Mouse (Mus musculus) liver, embryonic 16.5 days (tissue): ENCODE measurements around the gene Ppcs. TPM values are rescaled to one million over a fixed set of nuclear protein-coding genes. Genes with fewer than 3 reads are reported as not detected.

Experiments used
- ATAC-seq: fragments of 200-750 bp; cut with Nextera tagmentation; 2 replicates; pipeline ENCODE4 v1.8.0; 2017; ENCODE audit warnings: low read depth, mild to moderate bottlenecking, moderate number of reproducible peaks, moderate library complexity
- H3K27ac ChIP-seq: fragments of 300-500 bp; sonication (generic); 2 replicates; pipeline ENCODE4 v1.5.1; 2014; ENCODE audit warnings: mild to moderate bottlenecking, low read length
- H3K27me3 ChIP-seq: fragments of 300-500 bp; sonication (generic); 2 replicates; pipeline ENCODE4 v1.6.1; 2014; ENCODE audit warnings: low read depth, low read length, mixed read lengths; ENCODE audit not compliant: control insufficient read depth, insufficient read depth
- H3K36me3 ChIP-seq: fragments of 300-500 bp; sonication (generic); 2 replicates; pipeline ENCODE4 v1.6.1; 2014; ENCODE audit warnings: mild to moderate bottlenecking; ENCODE audit not compliant: control insufficient read depth, insufficient read depth
- H3K4me1 ChIP-seq: fragments of 300-500 bp; sonication (generic); 2 replicates; pipeline ENCODE4 v1.6.1; 2014; ENCODE audit warnings: low read depth, low read length, mixed read lengths; ENCODE audit not compliant: control insufficient read depth
- H3K4me2 ChIP-seq: fragments of 300-500 bp; sonication (generic); 2 replicates; pipeline ENCODE4 v1.6.1; 2014; ENCODE audit warnings: low read depth, low read length, mixed read lengths
- H3K4me3 ChIP-seq: fragments of 300-500 bp; sonication (generic); 2 replicates; pipeline ENCODE4 v1.5.1; 2014; ENCODE audit warnings: low read depth, mild to moderate bottlenecking, low read length
- H3K9ac ChIP-seq: fragments of 300-500 bp; sonication (generic); 2 replicates; pipeline ENCODE4 v1.6.1; 2014; ENCODE audit warnings: low read depth, low read length
- H3K9me3 ChIP-seq: fragments of 300-500 bp; sonication (generic); replicated peaks from 2 replicates; pipeline ENCODE4 v1.6.1; 2016; ENCODE audit warnings: low read length; ENCODE audit not compliant: control insufficient read depth
- WGBS: fragments of 180-500 bp; shearing (Covaris S2); extraction: QIAGEN DNeasy Blood & Tissue Kit; methylation state at CpG from one replicate; pipeline ENCODE4 v1.1.7; 2014; ENCODE audit not compliant: insufficient replicate concordance; 5-methylcytosine and 5-hydroxymethylcytosine counted together
- polyA plus RNA-seq: library from polyadenylated mRNA; unstranded; fragments of >200 nt; fragmentation: Nextera tagmentation; extraction: Ambion mirVana; gene quantifications from 2 replicates; pipeline ENCODE4 v1.2.1, GENCODE M21; 2015

The Ppcs gene
- polyA plus RNA-seq, 1 experiment from 2014 or later = 13.3 TPM

- Histone ChIP-seq H3K9ac (no peak overlapping the region), H3K9me3 (0 out of 2 replicates have a peak, but pooled peaks cover 2% of the 10 kb centered on the region), H3K4me3 (no peak overlapping the region), H3K27ac (no peak overlapping the region), H3K4me2 (no peak overlapping the region), H3K36me3 (no peaks in the 10 kb centered on the region), H3K4me1 (no peaks in the 10 kb centered on the region), H3K27me3 (peaks cover 12% of the 10 kb centered on the region)
- 59% methylated on average over 12 of the region's 12 CpGs for WGBS
- no peak for ATAC-seq
Observed at GRCm38 (mm10) chr4:119411877-119412650, 10.2 kb downstream of the Ppcs start.

DNA sequence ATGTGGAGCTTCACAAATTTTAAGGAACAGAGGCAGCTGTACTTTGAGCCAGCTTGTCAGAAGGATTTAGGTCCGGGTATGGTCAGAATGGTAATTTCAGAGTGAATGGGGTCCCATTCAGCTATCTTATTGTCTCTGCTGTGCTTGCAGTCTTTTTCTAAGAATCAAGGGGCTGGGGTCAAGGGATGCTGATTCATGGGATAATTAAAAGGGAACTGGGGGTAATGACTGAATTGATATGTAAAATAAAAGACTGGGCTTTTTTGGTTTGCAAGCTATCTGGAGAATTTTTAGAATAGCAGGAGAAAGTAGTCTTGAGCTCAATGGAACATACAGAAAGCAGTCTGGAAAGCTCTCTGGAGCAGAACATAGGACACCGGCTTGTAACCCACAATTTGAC, 18.8 kb downstream of the Ppcs start:
- Histone ChIP-seq H3K4me2 (no peak overlapping the region), H3K27ac (no peak overlapping the region), H3K27me3 (no peaks in the 10 kb centered on the region), H3K4me3 (no peak overlapping the region), H3K4me1 (no peaks in the 10 kb centered on the region), H3K36me3 (no peaks in the 10 kb centered on the region), H3K9ac (no peak overlapping the region), H3K9me3 (0 out of 2 replicates have a peak, but pooled peaks cover 5% of the 10 kb centered on the region)
- ATAC-seq = no peak
- WGBS = 71% methylated on average over 2 of the region's 2 CpGs

- ATAC-seq = no peak
- Histone ChIP-seq H3K4me2 (no peak overlapping the region), H3K36me3 (no peaks in the 10 kb centered on the region), H3K9me3 (0 out of 2 replicates have a peak, but pooled peaks cover 3% of the 10 kb centered on the region), H3K4me3 (no peak overlapping the region), H3K9ac (no peak overlapping the region), H3K27me3 (no peaks in the 10 kb centered on the region), H3K27ac (no peak overlapping the region), H3K4me1 (no peaks in the 10 kb centered on the region)
- WGBS = 47% methylated on average over 7 of the region's 7 CpGs
Observed at GRCm38 (mm10) chr4:119400896-119401295, 21.3 kb downstream of the Ppcs start.

DNA sequence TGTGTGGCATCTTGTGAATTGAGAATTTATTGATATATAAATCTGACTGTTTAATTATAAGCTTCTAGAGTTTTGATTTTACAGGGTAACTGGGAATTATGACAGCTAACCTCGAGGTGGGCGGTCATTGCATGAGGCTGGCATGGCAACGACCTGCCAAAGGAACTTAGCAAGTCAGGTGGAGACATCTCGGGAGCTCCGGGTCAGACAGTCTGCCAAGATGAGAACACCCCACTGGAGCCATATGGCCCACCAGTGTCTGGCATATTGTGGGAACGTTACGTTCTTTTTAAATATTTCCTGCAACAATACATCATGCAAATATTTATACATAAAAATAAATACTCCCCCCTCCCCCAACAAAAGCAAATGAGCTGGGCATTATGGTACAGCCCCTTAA, 23.5 kb downstream of the Ppcs start:
- no peaks in the 10 kb centered on the region for H3K36me3 ChIP-seq
- 65% methylated on average over 7 of the region's 7 CpGs for WGBS
- H3K27me3 ChIP-seq = no peaks in the 10 kb centered on the region
- no peak overlapping the region for H3K4me2 ChIP-seq
- no peak overlapping the region for H3K27ac ChIP-seq
- H3K4me3 ChIP-seq = no peak overlapping the region
- no peaks in the 10 kb centered on the region for H3K4me1 ChIP-seq
- 0 out of 2 replicates have a peak, but pooled peaks cover 3% of the 10 kb centered on the region for H3K9me3 ChIP-seq
- no peak for ATAC-seq
- no peak overlapping the region for H3K9ac ChIP-seq

DNA sequence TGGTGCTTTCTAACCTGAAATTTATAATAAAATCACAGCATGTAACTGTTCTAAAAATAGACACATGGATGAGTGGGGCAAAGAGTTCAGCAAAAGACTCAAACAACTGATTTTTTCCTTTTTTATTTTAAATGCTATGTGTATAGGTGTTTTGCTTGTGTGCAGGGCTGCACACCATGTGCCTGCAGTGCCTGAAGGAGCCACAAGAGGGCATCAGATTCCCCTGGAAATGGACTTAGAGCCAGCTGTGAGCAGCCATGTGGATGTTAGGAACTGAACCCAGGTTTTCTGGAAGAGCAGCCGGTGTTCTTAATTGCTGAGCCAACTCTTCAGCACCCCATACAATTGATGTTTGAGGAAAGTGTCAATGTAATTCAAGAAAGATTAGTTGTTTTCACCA, 31.9 kb downstream of the Ppcs start:
- Histone ChIP-seq H3K36me3 (no peaks in the 10 kb centered on the region), H3K9ac (no peak overlapping the region), H3K27ac (no peak overlapping the region), H3K27me3 (no peaks in the 10 kb centered on the region), H3K4me1 (no peaks in the 10 kb centered on the region), H3K9me3 (no peaks in the 10 kb centered on the region), H3K4me3 (no peak overlapping the region), H3K4me2 (no peak overlapping the region)
- no peak for ATAC-seq
- WGBS = 67% methylated on average over 1 of the region's 1 CpGs

DNA sequence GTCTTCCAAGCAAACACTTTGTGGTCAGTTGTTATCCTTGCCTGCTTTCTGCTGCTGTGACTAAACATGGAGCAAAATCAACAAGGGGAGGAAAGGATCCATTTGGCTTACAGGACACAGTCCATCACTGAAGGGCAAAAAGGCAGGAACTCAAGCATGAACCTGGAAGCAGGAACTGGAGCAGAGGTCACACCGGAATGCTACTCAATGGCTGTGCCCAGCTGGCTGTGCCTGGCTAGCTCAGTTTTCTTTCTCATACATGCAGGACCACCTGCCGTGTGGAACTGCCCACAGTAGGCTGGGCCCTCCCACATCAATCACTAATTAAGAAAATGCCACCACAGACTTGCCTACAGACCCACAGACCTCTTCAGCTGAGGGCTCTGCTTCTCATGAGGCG, 33.0 kb downstream of the Ppcs start:
- no peak overlapping the region for H3K4me3 ChIP-seq
- no peaks in the 10 kb centered on the region for H3K9me3 ChIP-seq
- no peak overlapping the region for H3K27ac ChIP-seq
- 53% methylated on average over 3 of the region's 3 CpGs for whole genome bisulfite sequencing
- no peaks in the 10 kb centered on the region for H3K4me1 ChIP-seq
- H3K27me3 ChIP-seq = no peaks in the 10 kb centered on the region
- no peak overlapping the region for H3K9ac ChIP-seq
- ATAC-seq = no peak
- no peak overlapping the region for H3K4me2 ChIP-seq
- no peaks in the 10 kb centered on the region for H3K36me3 ChIP-seq

GRCm38 (mm10) chr4:119381471-119382190, 40.6 kb downstream of the Ppcs start:
- Histone ChIP-seq H3K36me3 (no peaks in the 10 kb centered on the region), H3K4me3 (no peak overlapping the region), H3K27ac (no peak overlapping the region), H3K4me1 (no peaks in the 10 kb centered on the region), H3K9me3 (no peaks in the 10 kb centered on the region), H3K27me3 (no peaks in the 10 kb centered on the region), H3K4me2 (no peak overlapping the region), H3K9ac (no peak overlapping the region)
- ATAC-seq = no peak
- 52% methylated on average over 7 of the region's 7 CpGs for WGBS

DNA sequence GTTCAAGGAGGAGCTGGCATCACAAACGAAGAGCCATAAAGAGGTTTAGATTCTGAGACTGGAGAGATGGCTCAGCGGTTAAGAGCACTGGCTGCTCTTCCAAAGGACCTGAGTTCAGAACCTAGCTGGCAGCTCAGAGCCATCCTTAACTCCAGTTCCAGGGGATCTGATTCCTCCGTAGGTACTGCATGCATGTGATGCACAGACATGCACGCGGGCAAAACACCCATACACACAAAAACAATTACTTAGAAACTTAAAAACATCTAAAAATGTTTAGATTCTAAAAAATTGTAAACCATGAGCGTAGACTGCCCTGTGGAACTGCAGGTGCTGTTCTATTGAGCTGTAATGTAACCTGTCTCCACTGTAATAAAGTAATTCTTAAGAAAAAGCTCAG, 52.8 kb downstream of the Ppcs start:
- ATAC-seq = no peak
- 69% methylated on average over 6 of the region's 6 CpGs for WGBS

More for the DNA sequence above, 52.8 kb downstream of the Ppcs start:
- no peaks in the 10 kb centered on the region for H3K36me3 ChIP-seq
- H3K9ac ChIP-seq = no peak overlapping the region
- no peaks in the 10 kb centered on the region for H3K4me1 ChIP-seq
- no peaks in the 10 kb centered on the region for H3K27me3 ChIP-seq
- H3K9me3 ChIP-seq = no peaks in the 10 kb centered on the region
- no peak overlapping the region for H3K27ac ChIP-seq
- no peak overlapping the region for H3K4me2 ChIP-seq
- H3K4me3 ChIP-seq = no peak overlapping the region
